Mouse (Mus musculus): ENCODE results near the gene Prkd3. TPM values are rescaled to one million over a fixed set of nuclear protein-coding genes. Genes with fewer than 3 reads are reported as not detected.

Prkd3 gene
- total RNA-seq, 4 experiments from 2014 or later = 14.2 to 15.5 (median 14.9) TPM

GRCm38 (mm10) chr17:78999745-79000270, 20.8 kb downstream of the Prkd3 start:
- DNase-seq (ENCODE audit: low spot score) = no peak

- DNase-seq (ENCODE audit: low spot score) = no peak
Observed at GRCm38 (mm10) chr17:78999189-78999588, 21.4 kb downstream of the Prkd3 start.

GRCm38 (mm10) chr17:78998130-78998529, 22.5 kb downstream of the Prkd3 start:
- no peak for DNase-seq (ENCODE audit: low spot score)

- DNase-seq (ENCODE audit: low spot score) = peak; percentile 53
Observed at GRCm38 (mm10) chr17:78994931-78995820, 25.4 kb downstream of the Prkd3 start.

- DNase-seq (ENCODE audit: low spot score) = no peak
Observed at GRCm38 (mm10) chr17:78994382-78994781, 26.2 kb downstream of the Prkd3 start.

GRCm38 (mm10) chr17:78993670-78994069, 26.9 kb downstream of the Prkd3 start:
- no peak for DNase-seq (ENCODE audit: low spot score)

- DNase-seq (ENCODE audit: low spot score) = no peak
Observed at GRCm38 (mm10) chr17:78992303-78993027, 28.2 kb downstream of the Prkd3 start.

GRCm38 (mm10) chr17:78991549-78991948, 29.1 kb downstream of the Prkd3 start:
- DNase-seq (ENCODE audit: low spot score) = no peak

- DNase-seq (ENCODE audit: low spot score) = peak; percentile 9
Observed at GRCm38 (mm10) chr17:78989015-78989414, 31.6 kb downstream of the Prkd3 start.

GRCm38 (mm10) chr17:78983736-78984135, 36.9 kb downstream of the Prkd3 start:
- DNase-seq (ENCODE audit: low spot score) = no peak

- no peak for DNase-seq (ENCODE audit: low spot score)
Observed at GRCm38 (mm10) chr17:78983166-78983565, 37.5 kb downstream of the Prkd3 start.

GRCm38 (mm10) chr17:78968500-78968899, 52.1 kb downstream of the Prkd3 start:
- DNase-seq (ENCODE audit: low spot score) = no peak

- DNase-seq (ENCODE audit: low spot score) = no peak
Observed at GRCm38 (mm10) chr17:78966092-78966883, 54.3 kb downstream of the Prkd3 start.

GRCm38 (mm10) chr17:78964387-78964786, 56.2 kb downstream of the Prkd3 start:
- no peak for DNase-seq (ENCODE audit: low spot score)

- DNase-seq (ENCODE audit: low spot score) = no peak
Observed at GRCm38 (mm10) chr17:78959473-78959872, 61.1 kb downstream of the Prkd3 start.

GRCm38 (mm10) chr17:78953240-78953639, 67.4 kb downstream of the Prkd3 start:
- no peak for DNase-seq (ENCODE audit: low spot score)

- no peak for DNase-seq (ENCODE audit: low spot score)
Observed at GRCm38 (mm10) chr17:78952070-78952469, 68.5 kb downstream of the Prkd3 start.

- no peak for DNase-seq (ENCODE audit: low spot score)
Observed at GRCm38 (mm10) chr17:78951225-78951624, 69.4 kb downstream of the Prkd3 start.

- no peak for DNase-seq (ENCODE audit: low spot score)
Observed at GRCm38 (mm10) chr17:78942579-78942978, 78.0 kb downstream of the Prkd3 start.

GRCm38 (mm10) chr17:78938927-78939326, 81.7 kb downstream of the Prkd3 start:
- no peak for DNase-seq (ENCODE audit: low spot score)

GRCm38 (mm10) chr17:78937229-78937853, 83.3 kb downstream of the Prkd3 start:
- DNase-seq (ENCODE audit: low spot score) = no peak

Data from heart, adult 8-10 months (tissue).